Mouse (Mus musculus): ENCODE measurements around the gene Bphl. TPM values are rescaled to one million over a fixed set of nuclear protein-coding genes. Genes with fewer than 3 reads are reported as not detected.

The Bphl gene
- polyA plus RNA-seq (2017; shearing (Covaris generic)): 10 to 100 TPM; 11.8 to 33.6 (median 31.4) TPM

DNA sequence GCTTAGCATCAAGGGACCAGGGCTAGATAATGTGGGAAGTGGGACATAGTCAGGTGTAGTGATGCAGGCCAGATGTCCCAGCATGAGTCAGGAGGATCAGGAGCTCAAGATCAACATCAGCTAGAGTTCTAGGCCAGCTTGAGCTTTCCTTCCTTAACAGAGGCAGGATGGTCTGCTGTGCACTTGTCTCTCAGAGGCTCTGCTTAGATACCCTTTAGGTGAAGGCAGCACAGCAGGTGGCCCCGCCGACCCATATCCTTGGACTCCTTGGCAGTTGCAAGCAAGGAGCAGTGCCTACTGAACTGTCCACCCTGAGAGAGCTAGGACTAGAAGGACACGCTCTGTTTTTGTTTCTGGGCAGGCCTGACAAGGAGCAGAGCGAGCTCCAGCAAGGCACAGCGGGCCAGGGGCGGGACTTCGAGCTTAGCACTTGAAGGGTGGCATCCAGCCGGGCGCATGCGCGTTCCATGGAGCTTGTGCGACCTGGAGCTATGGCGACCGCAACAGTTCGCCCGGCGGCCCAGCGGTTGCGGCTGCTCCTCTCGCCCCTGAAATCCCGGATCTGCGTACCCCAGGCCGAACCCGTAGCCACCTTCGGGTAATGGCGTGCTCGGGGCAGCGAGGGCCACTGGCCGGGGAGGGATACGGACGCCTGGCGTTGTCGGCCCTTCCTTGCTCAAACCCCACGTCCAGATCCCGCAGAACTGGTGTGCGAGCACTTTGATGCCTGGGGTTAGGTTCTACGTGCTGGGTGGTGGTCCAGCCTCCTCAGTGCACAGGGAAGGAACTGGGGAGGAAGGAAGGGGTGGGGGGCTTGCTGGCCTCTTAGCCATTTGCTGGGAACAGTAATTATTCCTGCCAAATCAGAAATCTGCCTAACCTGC, at the start of gene Bphl:
Gene Bphl, plus strand, starts transcription at position 426 of the 884 bp plus-strand sequence.
- peak; percentile 99 for ATAC-seq

DNA sequence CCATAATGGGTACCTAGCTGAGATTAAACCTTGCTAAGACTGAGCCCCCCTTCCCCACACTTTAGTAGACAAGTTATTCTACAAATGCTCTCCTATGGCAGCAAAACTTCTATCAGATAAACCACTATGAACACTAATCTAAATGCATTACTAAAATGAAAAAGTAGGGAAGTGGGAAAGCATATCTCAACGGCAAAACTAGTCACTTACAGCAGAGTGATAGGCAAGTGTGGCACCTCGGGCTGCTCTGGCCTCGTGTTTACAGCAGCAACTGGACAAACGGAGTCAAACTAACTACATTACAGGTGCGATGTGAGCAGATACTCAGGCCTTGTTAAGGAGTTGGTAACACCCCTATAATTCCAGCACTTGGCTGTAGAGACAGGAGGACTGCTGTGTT, 47.8 kb upstream of the Bphl start:
- no peak for ATAC-seq

DNA sequence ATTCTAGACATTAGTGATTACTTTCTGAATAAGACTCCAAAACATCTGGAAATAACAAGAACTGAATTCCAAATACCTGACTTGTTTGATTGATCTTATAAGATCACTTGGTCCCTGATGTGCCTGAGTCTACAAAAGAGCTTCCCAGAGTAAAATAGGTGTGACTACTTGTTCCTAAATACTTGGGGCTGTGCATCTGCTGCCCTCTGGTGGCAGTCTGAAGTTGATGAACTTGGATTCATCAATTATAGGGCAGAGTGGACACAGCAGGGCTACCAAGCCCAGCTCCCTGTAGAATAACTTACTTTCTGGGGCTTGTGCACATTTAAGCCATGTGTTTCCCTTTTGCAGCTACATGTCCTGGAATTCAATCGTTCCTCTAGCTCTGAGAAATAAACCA, 42.2 kb upstream of the Bphl start:
- ATAC-seq: peak; percentile 91

DNA sequence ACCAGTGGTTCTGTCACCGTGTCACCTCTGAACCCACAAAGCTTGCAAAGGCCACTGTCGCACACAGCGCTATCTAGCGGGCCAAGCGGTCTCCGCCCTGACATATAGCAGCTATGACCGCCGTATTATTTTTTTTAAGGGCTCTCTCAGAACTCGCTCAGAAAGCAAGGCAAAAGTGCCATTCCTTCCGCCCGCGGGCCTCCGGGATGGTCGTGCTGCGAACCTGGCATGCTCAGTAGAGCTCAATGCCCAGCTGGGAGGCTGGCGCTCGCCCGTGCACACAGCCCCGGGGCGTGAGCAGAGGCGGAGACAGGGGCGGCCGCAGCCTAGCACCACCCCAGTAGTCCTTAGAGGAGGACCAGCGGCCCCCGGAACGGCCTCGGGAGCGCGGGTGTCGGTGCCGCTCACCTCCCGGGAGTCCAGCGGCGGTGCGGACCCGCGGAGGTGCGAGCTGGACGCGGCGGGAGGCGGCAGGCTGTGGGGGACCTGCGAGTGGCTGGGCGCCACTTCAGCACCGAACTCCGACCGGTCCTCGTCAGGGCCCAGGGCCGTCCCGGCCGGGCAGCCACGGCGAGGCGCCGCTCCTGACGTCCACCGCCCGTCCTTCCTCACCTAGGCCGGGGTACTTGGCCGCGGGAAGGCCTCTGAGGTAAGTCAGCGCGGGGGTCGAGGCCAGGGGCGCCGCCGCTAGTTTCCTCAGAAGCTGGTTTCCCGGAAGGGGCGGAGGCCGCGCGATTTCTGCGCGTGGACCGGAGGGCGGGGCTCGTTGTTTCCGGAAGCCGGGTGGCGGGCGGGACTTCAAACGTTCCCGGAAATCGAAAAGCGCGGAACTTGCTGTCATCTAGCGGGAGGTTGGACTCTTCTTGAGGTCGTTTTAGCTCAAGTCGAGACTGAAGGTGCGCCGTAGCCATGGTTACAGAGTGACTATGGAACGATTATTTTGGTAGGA, 35.1 kb upstream of the Bphl start, which contains the start of the genes Ripk1 and Serpinb6a:
Gene Ripk1, plus strand, starts transcription at position 306 of the 949 bp plus-strand sequence.
Gene Serpinb6a, minus strand, starts transcription at position 737 of the 949 bp plus-strand sequence.
- peak; percentile 92 for ATAC-seq

DNA sequence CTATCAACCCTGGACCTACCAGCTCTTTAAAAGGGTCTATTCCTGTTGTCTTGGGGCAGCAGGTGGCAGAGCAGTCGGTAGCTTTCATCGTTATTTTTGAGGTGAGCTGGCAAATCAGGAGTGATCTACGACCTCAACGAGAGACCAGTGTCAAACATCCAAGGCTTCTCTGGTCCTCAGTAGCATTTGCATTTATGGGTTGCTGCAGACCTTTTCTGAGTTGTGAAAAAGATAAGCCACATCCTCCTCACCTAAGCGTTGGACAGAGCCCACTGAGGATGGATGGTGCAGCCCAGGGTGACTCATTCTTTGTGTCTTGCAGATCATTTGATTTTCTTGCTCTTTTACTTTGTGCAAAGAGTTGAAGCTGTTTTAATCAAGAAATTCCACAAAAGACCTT, 34.3 kb upstream of the Bphl start:
- ATAC-seq: peak; percentile 24

DNA sequence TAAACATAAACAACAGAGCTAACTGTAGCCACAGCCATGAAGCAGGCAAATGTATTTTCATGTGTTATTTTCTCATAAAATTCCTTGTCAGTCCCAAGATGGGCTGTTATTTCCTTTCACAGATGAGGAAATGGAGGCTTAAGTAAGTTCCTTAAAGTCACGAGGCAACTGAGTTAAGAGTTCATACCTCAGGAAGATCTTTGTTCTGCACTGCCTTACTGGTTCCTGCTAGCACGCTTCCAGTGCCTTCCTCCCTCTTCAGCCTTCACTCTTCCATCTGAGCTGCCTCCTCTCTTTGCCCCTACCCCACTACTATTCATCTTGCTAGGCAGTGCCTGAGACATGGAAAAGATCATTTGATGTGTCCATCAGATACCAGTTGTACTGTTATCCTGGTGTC, 30.2 kb upstream of the Bphl start:
- ATAC-seq: no peak

DNA sequence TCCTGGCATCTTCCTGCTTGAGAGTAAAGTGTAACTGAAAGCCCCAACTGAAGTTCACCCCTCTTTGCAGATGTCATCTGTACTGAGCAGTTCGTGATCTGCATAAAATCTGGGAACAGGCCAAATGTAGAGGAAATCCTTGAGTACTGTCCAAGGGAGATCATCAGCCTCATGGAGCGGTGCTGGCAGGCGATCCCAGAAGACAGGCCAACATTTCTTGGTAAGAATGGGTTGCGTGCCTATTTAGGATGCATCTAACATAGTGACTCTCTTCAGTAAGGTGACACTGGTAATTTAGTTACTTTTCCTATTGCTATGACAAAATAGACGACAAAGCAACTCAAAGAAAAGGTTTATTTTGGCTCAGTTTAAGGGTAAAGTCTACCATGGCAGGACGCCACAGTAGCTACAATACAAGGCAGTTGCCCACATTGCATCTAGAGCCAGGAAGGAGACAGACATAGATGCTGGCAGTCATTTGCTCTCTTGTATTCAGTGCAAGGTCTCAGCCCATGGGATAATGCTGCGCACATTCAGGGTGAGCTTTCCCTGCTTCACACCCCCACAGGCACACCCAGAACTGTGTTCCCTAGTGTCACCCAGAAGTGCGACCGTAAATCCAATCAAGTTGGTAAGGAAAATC, 20.3 kb upstream of the Bphl start:
- ATAC-seq: no peak

DNA sequence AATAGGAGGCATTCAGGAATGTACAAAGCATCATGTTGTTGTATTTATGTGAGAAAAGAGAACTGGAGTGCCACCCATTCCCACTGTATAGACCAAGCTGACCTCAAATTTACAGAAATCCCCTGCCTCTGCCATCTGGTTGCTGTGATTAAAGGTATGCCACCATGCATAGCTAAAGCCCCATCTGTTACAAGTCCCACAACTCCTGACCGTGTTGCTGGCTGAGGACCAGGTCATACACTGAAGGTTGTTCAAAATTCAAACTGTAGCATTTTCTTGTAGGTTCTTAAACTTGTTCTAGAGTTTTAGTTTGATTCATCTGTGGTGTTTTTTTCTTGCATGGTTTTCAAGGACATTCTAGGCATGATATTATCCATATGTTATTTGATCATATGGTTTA, 18.9 kb upstream of the Bphl start:
- ATAC-seq: no peak

DNA sequence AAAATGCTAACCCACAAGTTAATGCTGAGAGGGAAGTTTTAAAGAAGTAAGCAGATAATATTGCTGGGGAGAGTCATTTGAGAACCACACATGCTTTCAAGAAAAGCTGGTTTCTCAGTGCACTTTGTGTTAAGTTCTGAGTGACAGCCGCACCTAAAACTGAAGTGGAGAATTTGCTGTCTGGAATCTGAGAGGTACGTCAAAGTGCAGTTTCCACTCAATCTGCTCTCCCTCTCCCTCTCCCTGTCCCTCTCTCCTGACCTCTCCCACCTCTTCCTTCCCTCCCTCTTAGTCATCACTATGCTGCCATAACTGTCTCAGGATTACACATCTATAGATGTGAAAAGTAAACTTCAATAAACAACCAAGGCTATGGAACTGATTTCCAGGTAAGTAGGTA, 15.4 kb upstream of the Bphl start:
- ATAC-seq: no peak

DNA sequence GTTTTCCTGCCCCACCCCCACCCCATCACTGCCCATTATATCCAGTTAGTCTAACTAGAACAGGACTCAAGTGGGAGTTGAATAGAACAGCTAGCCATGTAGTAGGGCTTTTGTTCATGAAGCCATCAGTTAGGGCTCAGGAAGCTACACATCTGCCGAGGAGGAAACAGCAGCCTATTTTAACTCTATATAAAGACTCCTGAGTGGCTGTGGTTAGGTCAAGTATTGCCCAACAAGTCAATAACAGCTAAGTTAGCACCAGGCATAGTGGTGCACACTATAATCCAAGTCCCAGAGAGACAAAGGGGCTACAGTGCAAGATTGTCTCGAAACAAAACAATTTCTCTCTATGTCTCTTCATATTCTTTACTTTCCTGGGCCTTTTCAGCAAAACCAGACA, 5.4 kb upstream of the Bphl start:
- no peak for ATAC-seq

DNA sequence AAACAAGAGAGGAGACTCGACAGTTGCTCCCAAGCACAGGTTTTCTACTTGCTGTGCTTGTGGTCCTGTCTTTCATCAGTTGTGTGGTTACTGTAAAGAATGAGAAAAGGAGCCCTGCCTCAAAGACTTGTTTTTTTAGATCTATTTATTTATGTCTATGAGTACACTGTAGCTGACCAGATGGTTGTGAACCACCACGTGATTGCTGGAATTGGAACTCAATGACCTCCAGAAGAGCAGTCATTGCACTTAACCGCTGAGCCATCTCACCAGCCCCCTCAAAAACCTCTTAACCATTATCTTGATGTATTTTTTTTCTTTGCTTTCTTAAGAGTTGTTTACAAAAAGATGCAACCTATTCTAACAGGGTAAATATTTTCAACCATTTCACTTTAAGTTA, 2.0 kb upstream of the Bphl start:
- ATAC-seq: no peak

DNA sequence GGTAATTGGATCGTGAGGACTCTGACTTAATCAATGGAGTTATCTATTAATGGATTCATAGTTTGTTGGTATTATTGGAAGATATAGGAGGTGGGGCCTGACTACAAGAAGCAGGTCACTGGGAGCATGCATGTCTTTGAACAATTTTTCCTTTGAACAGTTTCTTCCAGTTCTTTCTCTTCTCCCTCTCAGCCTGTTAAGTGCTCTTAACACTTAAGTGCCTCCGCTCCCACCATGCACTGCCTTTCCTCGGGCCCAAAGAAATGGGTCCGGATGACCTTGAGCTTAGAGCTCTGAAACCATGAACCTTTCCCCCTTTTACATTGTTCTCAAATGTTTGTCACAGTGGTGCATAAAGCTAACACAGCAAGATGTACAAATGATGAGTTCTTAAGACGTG, 671 bp upstream of the Bphl start:
- ATAC-seq: no peak

DNA sequence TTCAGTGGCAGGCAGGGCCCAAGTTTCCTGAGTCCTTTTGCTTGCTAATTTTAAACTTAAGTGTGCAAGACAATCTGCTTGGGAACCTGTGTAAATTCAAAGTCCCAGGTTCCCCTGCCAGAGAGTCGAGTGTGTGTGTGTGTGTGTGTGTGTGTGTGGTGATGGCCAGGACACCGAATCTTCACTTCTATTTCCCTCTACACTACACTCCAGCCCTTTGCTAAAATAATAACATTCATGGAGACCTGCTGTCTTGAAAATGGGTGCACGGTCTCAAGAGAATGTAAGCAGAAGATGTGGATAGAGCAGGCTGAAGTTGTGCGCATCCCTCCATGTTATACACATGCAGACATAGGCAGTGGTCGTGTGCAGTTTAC, 647 bp downstream of the Bphl start:
- ATAC-seq: peak; percentile 7

DNA sequence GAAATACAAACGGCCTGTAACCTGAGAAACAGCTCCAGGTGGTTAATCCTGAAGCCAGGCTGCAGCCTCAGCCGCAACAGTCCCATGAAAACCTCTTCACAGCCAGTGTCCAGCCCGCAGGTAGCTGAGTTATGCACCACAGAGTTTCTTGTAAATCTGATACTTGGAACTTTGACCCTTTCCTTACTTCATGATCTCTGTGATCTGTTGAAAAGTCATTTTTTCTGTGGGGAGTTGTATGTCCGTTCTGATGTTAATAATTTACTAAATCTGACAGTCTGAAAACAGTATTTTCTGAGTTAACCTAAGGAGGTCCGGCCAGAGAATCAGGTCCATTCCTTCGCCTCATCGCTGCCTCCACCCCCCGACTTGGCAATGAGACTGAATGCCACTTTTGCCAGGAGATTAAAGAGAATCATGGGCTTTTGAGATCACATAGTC, 1.5 kb downstream of the Bphl start:
- ATAC-seq: no peak

DNA sequence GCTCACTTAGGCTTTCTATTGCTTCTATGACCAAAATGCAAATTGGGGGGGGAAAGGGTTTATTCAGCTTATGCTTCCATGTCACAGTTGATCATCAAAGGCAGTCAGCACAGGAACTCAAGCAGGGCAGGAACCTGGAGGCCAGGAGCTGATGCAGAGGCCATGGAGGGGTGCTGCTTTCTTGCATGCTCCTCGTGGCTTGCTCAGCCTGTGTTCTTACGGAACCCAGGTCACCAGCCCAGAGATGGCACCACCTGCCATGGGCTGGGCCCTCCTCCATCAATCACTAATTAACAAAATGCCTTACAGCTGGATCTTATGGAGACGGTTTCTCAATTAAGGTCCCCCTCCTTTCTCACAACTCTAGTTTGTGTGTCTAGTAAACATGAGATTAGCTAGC, 2.7 kb downstream of the Bphl start:
- no peak for ATAC-seq

DNA sequence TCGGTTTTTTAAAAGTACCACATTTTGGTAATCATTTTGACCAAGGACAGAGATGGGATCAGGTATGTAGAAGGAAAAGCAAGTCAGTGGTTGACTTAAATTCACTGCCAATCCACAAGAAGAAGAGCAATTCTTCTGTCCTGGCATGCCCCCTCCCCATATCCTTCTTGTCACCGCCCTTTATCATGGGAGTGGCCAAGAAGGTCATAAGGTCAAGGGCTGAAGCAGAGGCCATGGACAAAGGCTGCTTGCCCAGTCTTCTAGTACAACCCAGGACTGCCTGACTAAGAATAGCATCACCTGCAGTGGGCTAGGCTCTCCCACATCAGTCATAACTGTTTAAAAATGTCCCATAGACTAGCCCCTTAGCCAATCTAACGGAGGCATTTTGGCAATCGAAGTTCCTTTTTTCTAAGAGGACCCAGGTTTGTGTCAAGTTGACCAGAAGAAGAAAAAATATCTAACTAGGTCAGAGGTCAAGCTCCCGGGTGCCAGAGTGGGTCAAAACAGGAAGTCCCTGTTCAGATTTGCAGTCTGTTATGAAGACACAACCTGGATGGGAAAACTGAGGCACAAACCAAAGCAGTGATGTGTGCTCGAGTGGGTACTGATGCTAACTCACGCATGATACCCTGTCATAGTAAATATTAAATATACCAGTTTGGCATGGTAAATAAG, 6.5 kb downstream of the Bphl start:
- ATAC-seq: no peak

DNA sequence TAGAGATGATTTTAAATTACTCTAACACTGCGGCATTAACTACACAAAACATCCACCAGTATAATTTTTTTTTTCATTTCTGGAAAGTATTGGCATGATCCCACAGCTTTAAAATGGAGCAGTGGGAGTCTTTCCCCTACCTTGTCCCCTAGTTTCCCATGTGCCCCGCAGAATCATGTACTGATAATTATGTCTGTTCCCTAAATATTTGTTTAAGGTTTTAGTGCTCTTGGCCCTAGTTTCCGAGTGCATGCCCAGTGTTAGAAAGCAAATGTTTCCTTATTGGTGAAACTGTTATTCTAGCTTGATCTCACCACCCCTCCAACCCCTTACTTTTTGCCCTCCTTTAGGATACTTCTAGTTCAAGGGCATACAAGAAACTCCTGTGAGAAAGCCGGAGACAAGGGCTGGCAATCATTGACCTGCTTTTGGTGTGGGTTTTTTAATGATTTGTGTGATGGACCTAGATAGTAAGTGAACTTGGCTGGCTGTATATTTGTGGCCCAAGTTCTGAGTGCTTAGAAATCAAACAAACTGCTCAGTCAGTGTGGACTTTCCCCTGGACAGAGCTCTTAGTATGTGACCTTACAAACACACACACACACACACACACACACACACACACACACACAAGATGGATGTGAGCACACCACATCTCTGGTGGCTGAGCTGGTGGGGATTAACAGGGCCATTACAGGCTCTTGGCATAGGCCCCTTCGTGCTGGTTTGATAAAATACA, 8.3 kb downstream of the Bphl start:
- no peak for ATAC-seq

DNA sequence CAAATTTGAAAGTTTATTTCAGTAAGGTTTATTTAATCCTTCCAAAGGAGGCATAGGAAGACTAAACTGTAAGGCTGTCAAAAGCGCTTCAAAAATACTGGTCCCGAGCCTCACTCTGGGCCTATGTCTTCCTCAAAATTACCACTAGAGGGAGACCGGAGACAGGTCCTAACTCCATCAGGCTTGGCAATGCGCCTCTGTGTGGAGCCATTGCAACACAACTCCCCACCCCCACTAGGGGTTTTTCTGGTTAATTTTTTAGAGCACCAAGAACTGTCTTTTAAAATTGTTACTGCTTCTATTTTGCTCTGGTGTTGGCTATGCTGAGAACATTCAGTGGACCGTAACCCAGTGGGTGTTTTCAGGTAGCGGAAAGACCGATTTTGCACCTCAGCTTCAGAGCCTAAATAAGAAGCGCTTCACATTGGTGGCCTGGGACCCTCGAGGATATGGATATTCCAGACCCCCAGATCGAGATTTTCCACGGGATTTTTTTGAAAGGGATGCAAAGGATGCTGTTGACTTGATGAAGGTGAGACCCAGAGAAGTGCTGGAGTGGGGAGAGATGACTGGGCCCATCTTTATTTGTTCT, 9.1 kb downstream of the Bphl start:
- peak; percentile 100 for ATAC-seq

DNA sequence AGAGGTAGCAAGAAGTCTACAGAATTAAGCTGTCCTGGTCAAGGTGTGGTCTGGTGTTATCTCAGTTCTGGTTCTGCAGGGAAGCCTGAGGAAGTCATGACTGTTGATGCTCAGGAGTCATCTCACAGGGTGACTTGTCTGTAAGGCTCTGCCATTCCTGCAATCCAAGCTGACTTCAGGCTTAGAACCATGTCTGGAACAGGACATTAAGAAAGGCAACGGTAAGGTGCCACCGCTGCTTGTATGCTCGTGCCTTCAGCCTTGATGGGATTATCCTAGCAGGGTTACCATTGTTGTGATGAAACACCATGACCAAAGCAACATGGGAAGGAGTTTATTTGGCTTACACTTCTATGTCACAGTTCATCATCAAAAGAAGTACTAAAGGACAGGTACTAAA, 10.1 kb downstream of the Bphl start:
- ATAC-seq: no peak

DNA sequence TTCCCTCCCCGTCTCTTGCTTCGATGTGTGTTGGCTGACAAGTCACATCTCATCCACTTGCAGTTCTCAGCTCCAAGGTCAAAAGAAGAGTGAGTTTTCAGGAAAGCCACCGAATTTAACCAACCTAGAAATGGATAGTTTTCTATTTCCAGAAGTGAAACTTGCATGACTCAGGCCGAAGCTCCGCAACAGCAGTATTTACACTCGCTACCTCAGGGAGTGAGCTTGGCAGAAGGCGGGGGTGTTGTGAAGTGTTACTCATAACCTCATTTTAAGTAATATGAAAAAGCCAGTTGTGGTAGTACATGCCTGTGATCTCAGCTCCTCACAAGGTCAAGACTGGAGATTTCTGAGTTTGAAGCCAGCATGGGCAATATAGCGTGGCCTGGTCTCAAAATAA, 13.1 kb downstream of the Bphl start:
- ATAC-seq: no peak

DNA sequence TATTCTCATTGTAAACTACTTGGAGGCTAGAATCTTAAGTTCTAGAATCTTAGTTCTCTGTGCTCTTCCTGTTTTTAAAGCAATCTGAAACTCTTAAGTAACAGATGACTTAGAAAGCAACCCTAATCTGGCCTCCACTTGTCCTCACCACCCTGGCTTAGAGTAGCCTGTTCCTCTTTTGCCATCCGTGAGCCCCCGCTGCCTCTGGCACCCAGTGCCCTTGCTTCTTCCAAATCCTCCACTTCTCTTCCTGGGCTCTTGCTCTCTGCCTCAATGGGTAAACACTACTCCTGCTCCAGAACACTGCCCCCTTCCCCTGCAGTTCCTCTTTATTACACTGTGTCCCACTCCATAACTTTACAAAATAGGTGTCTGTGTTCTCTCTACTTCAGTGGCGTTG, 14.3 kb downstream of the Bphl start:
- ATAC-seq: no peak
